Mouse (Mus musculus) forelimb bud, embryonic 11.5 days (tissue): ENCODE measurements at regions not wholly inside any gene's neighbourhood (a gene's known extent, or its start where the extent isn't known, plus 50 kb on each side); places are given as distances from the start of the nearest gene placed in this dataset.
A peak's percentile ranks its signal among the peaks of the same experiment; 100 is the strongest.

ENCODE experiments used
- DNase-seq: peaks from one replicate; pipeline ENCODE4 v3.0.0-alpha.2; 2012; ENCODE audit warnings: low read depth, low spot score

GRCm38 (mm10) chr1:121168651-121169050, 163.7 kb downstream of the Insig2 start:
- DNase-seq: no peak

- DNase-seq: no peak
These were observed 155.8 kb downstream of the Insig2 start for GRCm38 (mm10) chr1:121176541-121176940.

DNA sequence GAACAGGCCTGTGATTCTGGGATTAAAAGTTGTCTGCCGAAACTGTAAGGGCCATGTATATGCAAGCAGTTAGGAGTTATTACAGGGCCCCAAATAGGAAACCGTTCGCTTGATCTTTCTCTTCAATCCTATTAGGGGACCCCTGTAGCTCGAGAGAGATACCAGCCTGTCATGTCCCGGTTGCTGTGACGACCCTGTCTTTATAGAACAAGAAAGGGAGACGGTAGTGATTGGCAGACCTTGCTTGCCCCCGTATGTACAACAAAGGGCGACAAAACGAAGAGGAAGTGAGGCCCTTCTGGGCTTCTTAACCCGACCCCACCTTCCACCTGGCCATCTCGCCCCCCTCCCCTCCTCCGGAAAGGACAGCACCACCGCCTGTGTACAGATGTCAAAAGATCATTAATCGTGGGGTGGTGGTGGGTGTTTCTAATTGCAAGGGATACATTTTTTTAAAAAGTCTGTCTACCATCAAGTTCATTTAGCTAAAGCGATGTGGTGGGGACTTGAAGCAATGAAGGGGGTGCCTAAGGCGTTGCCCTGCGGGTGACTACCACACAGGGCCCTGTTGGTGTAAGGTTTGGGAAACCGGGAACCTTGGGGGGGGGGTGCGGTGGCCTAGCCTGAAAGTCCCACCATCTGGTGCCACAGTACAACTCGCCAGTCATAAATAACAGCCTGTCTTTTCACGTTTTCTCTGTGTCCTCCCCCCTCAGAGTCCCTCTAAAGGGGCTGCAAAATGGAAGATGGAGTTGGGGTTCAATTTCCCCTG, 155.1 kb downstream of the Insig2 start:
- no peak for DNase-seq

- DNase-seq: peak; percentile 37
These were observed 154.5 kb downstream of the Insig2 start for GRCm38 (mm10) chr1:121177908-121178311.

DNA sequence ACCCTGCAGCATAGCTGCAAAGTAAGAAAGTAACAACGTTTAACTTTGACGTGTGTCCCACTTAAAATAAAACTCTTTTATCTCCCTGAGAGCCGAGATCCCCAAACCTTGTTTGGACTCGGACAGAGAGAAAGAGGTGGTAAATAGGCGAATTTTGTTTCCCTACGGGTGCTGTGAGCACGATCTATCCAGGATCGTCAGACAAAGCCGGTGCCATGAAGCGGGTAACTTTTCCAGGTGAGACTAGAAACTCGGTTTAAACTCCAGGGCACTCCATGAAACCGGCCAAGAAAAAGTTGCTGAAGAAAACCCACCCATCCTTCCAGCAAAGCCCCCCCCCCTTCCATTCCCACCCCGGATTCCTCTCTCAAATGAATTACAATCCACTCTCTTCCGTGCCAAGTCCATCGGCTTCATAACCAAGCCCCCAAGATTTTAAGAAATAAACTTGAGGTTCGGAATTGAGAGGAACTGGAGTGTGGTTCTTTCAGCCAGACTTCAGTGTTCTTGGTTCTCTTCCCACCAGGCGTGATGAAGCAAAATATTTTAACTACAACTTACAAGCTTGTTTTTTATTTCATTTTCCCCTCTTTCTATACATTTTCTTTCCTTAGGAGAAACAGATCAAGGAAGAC, 153.7 kb downstream of the Insig2 start:
- DNase-seq: no peak

GRCm38 (mm10) chr1:121180273-121181030, 151.9 kb downstream of the Insig2 start:
- peak; percentile 88 for DNase-seq

DNA sequence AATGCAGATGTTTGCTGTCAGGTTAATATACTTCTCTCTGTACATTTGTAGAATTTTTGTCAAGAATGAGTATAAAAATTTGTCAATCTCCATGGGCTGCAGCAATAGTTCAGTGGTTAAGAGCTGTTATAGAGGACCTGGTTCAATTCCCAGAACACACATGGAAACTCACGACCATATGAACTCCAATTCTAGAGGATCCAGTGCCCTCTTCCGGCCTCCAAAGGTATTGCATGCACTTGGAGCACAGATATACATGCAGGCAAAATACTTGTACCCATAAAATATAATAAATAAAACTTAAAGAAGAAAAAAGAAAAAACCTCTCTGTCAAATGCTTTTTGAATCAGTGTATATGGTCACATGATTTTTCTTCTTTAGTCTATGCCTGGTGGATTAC, 143.5 kb downstream of the Insig2 start:
- DNase-seq: no peak

DNA sequence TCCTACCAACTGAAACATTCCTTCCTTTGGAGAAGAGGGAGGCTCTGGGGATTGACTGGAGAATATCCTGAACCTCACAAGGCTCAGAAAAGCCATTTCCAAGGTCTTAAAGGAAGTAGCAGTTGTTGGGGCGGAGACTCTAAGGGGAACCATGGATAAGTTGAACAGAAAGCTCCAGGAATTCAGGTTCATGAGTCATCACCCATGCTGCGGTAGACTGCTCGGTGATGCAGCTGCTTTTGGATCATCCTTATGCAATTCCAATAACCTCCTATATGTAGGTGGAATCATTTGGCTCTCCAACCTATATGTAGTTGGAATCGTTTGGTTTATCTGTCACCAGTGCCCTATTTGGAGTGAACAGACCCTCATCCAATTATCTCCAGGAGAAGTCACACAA, 137.6 kb downstream of the Insig2 start:
- DNase-seq: no peak

DNA sequence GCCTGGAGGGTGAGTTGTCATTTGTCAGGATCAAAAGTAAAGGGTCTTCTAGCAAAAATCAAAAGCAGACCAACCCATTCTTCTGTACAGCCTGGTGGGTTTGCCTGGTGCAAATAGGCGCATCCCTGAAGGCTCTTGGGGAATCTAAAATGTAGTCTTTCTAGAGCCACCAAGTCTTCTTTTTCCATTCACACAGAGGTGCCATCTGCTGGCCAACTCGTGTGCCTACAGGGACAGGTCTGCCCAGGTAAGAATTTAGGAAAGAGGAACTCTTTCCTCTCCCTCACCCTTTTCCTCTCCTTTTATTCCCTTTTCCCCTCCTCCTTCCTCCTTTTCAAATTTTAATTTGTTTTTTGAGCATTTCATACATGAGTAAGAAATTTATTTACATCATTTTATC, 116.5 kb downstream of the Insig2 start:
- peak; percentile 7 for DNase-seq

GRCm38 (mm10) chr1:121224250-121224649, 108.1 kb downstream of the Insig2 start:
- DNase-seq: no peak

DNA sequence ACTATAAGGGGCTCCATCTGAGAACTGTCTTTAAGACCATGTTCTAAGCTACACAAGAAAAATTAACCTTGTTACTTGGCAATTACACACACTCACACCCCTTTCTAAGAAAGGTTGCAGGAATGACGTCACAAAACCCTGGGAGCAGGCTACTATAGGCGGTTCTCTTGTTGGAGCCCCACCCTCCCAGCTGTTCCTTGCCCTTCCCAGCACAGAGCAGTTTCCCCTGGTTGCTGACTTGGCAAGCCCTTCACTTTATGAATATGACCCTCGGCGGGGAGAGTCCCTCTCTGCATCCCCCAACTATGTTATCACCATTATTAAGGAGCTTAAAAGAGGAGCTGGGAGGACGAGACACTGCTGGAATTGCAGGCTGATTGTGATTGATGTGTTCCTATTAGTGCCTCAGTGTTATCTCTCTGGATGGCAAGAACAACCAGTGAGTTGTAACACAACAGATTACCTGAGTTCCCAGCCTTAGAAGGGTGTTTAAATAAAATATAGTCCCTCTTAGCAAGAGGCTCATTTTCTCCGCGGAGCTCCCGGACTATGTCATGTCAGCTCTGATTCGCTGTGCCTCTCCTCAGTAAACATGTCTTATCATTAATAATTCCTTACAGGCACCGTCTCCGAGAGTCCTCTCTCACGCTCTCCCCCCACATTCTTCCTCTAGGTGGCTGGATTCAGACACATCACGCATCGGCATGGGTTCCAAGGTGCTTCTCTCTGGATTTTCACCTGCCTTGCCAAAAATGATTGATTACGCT, 105.7 kb downstream of the Insig2 start:
- DNase-seq: no peak

- DNase-seq: no peak
These were observed 105.2 kb downstream of the Insig2 start for GRCm38 (mm10) chr1:121227233-121227594.

GRCm38 (mm10) chr1:121243576-121243975, 88.8 kb downstream of the Insig2 start:
- DNase-seq: peak; percentile 14

- no peak for DNase-seq
These were observed 84.8 kb downstream of the Insig2 start for GRCm38 (mm10) chr1:121247556-121247955.

GRCm38 (mm10) chr1:121249081-121249480, 83.3 kb downstream of the Insig2 start:
- DNase-seq: no peak

DNA sequence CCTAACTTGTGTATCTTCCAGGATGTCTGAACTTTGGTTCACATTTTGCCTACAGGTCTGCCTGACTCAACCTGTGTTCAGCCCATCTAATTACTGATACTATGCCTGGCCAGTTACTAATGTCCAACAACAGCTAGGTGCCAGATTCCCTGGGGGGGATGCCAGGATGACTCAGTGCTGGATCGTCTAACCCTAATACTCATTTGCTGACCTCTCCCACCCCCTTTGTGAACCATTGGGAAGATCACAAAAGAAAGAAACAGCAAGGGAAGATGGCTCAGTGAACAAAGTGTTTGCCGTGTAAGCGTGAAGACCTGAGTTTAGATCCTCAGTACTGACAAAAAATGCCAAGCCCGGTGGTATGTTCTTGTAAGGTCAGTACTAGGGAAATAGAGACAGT, 81.7 kb downstream of the Insig2 start:
- DNase-seq: no peak

DNA sequence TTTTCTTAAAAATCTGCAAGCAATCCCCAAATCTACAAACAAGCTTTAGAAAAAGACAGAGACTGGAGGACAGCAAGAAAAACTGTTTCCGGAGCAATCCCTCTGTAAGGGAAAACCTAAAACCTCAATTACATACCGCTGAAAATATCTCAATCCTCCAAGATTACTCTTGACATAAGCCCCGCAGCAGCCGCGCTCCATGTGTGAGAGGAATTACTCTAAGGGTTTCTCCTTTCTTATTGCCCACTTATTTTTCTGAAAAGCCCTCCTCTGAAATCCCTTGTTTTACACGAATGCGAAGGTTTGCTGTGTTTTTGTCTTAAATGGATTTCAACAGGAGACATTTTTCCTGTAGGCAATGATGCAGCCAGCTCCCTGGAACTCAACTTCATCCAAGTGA, 80.3 kb downstream of the Insig2 start:
- no peak for DNase-seq

DNA sequence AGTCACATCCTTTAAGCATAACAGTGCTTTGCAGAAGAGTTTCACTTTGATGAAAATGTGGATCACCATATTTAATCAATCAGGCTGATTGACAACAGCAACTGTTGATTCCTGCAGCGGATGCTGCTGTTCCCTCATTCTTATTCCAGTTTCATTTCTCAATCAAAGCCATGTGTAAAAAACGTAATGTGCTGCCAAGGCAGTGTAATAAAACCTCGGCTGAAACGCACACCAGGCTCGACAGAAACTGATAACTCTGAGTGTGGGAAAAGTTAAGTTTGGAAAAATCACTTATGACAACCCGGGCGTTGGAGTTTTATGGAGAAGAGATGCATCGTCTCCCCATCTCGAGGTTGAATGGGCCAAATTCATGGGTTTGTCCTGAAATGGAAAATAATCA, 78.2 kb downstream of the Insig2 start:
- no peak for DNase-seq
